Mouse (Mus musculus) cortical plate, adult 2 months (tissue): ENCODE results near the gene Fam57a.

Source experiments
- CTCF ChIP-seq: fragments of 200-500 bp; IDR thresholded peaks from 2 replicates; pipeline ENCODE4 v1.5.1; 2011; ENCODE audit warnings: mild to moderate bottlenecking, control low read depth, low read length; ENCODE audit not compliant: insufficient read depth; ENCODE audit errors: extremely low read depth
- POLR2A ChIP-seq: fragments of 200-500 bp; IDR thresholded peaks from 2 replicates; pipeline ENCODE4 v1.6.1; 2011; ENCODE audit warnings: mild to moderate bottlenecking, low read length, control low read depth; ENCODE audit not compliant: insufficient read depth; ENCODE audit errors: extremely low read depth

GRCm38 (mm10) chr11:76153236-76153951 is 26.1 kb upstream of the Fam57a start:
- TF ChIP-seq CTCF, result no peak
- no peak for TF ChIP-seq POLR2A
